Mouse (Mus musculus): ENCODE measurements around the gene Sept4. TPM values are rescaled to one million over a fixed set of nuclear protein-coding genes. Genes with fewer than 3 reads are reported as not detected.

Gene Sept4
- total RNA-seq, 1 experiment = 6.1 TPM

DNA sequence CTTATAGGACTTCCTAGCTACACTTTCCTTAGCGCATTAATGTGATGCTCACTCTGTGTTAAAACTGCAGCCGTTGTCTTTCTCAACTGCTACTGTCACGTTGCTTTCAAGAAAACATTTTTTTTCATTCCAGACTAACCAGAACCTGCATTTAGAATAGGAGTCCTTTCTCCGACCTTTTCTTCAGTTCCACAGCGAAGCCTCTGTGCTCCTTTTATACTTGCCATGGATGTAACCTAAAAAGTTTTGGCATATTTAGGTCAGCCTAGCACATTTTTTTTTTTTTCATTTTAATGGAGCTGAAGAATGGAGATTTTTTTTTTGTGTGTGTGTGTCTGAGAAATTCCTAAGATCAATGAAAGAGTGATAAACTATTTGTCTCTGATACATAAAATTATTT is 46.8 kb downstream of the Sept4 start:
- no peak for DNase-seq (ENCODE audit: low read depth, low spot score)
- no peak overlapping the region for H3K9ac ChIP-seq (ENCODE audit: insufficient read depth, low read depth, low read length, poor library complexity, severe bottlenecking)
- in situ Hi-C loops (cut with MboI; ENCODE audit: low sequenced_read_pairs in 2 of 2, unreplicated experiment in 2 of 2) = no loop called here
- 0 out of 4 replicates have a peak, but pooled peaks cover 0 to 2% of the 10 kb centered on the region in 2 experiments for H3K4me1 ChIP-seq (ENCODE audit: control insufficient read depth in 2 of 2, insufficient read depth in 2 of 2, low read length in 2 of 2, poor library complexity in 1 of 2)
- TF ChIP-seq MAFK (IDR thresholded peaks at IDR 0.05; ENCODE audit: insufficient read depth, low read depth, low read length) (no peak), ZNF384 (IDR thresholded peaks at IDR 0.05; ENCODE audit: low read depth, low read length) (no peak), ZC3H11A (IDR thresholded peaks at IDR 0.05; ENCODE audit: borderline replicate concordance, low read depth, low read length) (no peak), CHD2 (IDR thresholded peaks at IDR 0.05; ENCODE audit: low read depth, low read length) (no peak)
- no peak overlapping the region for H3K27ac ChIP-seq (ENCODE audit: insufficient read depth, low read depth, low read length, poor library complexity, severe bottlenecking)
- peaks cover 27% of the 10 kb centered on the region for H3K36me3 ChIP-seq (ENCODE audit: control insufficient read depth, insufficient read depth, low read length, poor library complexity, severe bottlenecking)
- H3K4me3 ChIP-seq (ENCODE audit: insufficient read depth in 1 of 2, low read depth in 1 of 2, low read length in 2 of 2, poor library complexity in 1 of 2, severe bottlenecking in 1 of 2) = no peak overlapping the region
- no peaks in the 10 kb centered on the region for H3K9me3 ChIP-seq (ENCODE audit: control insufficient read depth, insufficient read depth, low read depth, low read length)

DNA sequence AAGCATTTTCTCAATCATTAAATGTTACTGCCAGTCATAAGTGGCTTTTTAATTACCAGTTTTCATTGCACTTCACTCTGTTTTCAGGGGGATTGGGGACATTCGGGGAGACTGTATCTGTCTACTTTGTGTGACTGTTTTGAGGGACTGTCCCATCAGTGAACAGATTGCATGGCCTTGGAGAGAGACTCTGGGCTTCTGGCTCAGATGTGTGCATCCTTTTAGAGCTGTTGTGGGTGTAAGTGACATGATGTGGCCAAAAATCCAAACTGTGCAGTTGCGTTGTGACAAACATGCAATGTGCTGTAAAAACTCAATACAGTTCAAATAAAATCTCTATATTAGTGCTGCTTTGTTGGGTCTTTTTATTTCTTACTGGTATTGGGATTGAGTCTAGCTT is 47.2 kb downstream of the Sept4 start:
- H3K9me3 ChIP-seq (ENCODE audit: control insufficient read depth, insufficient read depth, low read depth, low read length) = no peaks in the 10 kb centered on the region
- H3K36me3 ChIP-seq (ENCODE audit: control insufficient read depth, insufficient read depth, low read length, poor library complexity, severe bottlenecking) = peaks cover 25% of the 10 kb centered on the region
- H3K9ac ChIP-seq (ENCODE audit: insufficient read depth, low read depth, low read length, poor library complexity, severe bottlenecking) = no peak overlapping the region
- DNase-seq (ENCODE audit: low read depth, low spot score) = no peak
- no peak overlapping the region for H3K27ac ChIP-seq (ENCODE audit: insufficient read depth, low read depth, low read length, poor library complexity, severe bottlenecking)
- in situ Hi-C loops (cut with MboI; ENCODE audit: low sequenced_read_pairs in 2 of 2, unreplicated experiment in 2 of 2) = no loop called here
- TF ChIP-seq CHD2 (IDR thresholded peaks at IDR 0.05; ENCODE audit: low read depth, low read length) (no peak), MAFK (IDR thresholded peaks at IDR 0.05; ENCODE audit: insufficient read depth, low read depth, low read length) (no peak)
- no peak overlapping the region for H3K4me3 ChIP-seq (ENCODE audit: insufficient read depth in 1 of 2, low read depth in 1 of 2, low read length in 2 of 2, poor library complexity in 1 of 2, severe bottlenecking in 1 of 2)
- 0 out of 4 replicates have a peak, but pooled peaks cover 0 to 2% of the 10 kb centered on the region in 2 experiments for H3K4me1 ChIP-seq (ENCODE audit: control insufficient read depth in 2 of 2, insufficient read depth in 2 of 2, low read length in 2 of 2, poor library complexity in 1 of 2)

DNA sequence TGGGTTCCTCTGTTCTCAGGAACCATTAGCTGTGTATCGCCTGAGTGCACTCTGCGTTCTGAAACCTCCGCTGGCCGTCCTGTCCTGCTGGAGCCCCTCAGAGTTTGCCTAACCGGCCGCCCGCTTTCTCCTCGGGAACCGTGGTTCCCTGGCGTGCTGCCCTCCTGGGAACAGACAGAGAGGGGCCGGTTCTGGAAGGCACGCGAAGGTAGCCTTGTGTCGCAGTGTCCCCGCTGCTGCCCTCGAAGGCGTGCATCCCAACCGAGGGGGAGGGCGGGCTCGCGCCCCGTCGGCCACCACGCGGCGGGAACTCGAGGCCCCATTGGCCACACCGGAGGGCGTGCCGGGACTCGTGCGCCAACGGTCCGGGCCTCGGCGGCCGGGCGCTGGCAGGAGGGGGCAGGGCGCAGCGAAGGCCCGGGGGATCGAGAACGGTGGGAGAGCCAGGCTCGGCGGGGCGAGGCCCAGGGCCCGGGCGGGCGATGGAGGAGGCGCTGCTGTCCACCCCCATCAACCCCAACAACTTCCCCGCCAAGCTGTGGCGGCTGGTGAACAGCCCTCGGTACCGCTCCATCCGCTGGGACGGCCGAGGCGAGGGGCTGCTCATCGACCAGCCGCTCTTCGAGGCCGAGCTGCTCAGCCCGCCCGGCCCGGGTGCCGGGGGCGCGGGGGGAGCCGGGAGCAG is 48.2 kb downstream of the Sept4 start, which contains the start of gene Hsf5:
Gene Hsf5 (plus strand): TSS at position 375 of the 685 bp plus-strand sequence.
- H3K27ac ChIP-seq (ENCODE audit: insufficient read depth, low read depth, low read length, poor library complexity, severe bottlenecking) = no peak within 1 kb of the TSS
- peak within 1 kb of the TSS; percentile 48 to 61; a peak in 3 of 4 replicates for H3K4me3 ChIP-seq (ENCODE audit: insufficient read depth in 1 of 2, low read depth in 1 of 2, low read length in 2 of 2, poor library complexity in 1 of 2, severe bottlenecking in 1 of 2)
- peak within 1 kb of the TSS; percentile 41 for H3K9ac ChIP-seq (ENCODE audit: insufficient read depth, low read depth, low read length, poor library complexity, severe bottlenecking)
- no peak for TF ChIP-seq ZNF384 (IDR thresholded peaks at IDR 0.05; ENCODE audit: low read depth, low read length)
- no peak for TF ChIP-seq CHD2 (IDR thresholded peaks at IDR 0.05; ENCODE audit: low read depth, low read length)
- no peak for DNase-seq (ENCODE audit: low read depth, low spot score)
- no peaks in the 10 kb centered on the region for H3K9me3 ChIP-seq (ENCODE audit: control insufficient read depth, insufficient read depth, low read depth, low read length)
- peaks cover 16% of the 10 kb centered on the region for H3K36me3 ChIP-seq (ENCODE audit: control insufficient read depth, insufficient read depth, low read length, poor library complexity, severe bottlenecking)
- 0 out of 4 replicates have a peak, but pooled peaks cover 0 to 2% of the 10 kb centered on the region in 2 experiments for H3K4me1 ChIP-seq (ENCODE audit: control insufficient read depth in 2 of 2, insufficient read depth in 2 of 2, low read length in 2 of 2, poor library complexity in 1 of 2)
- in situ Hi-C loops (cut with MboI; ENCODE audit: low sequenced_read_pairs in 2 of 2, unreplicated experiment in 2 of 2) = no loop called here

DNA sequence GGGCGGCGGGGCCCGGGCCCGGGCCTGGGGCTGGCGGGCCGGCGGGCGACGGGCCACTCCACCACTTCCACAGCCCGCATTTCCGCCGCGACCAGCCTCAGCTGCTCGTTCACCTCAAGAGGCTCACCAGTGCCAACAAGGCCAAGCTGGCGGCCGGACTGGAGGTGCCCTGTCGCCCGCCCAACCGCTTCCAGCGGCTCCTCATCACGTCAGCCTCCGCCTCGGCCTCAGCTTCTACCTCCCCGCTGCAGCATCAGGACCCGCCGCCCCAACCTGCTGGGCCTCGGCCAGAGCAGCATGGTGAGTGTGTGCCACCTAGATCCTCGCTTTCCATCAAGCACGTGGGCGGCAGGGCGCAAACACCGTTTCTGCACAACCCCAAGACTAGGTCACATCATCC is 48.9 kb downstream of the Sept4 start:
- Histone ChIP-seq H3K9ac (ENCODE audit: insufficient read depth, low read depth, low read length, poor library complexity, severe bottlenecking) (peak overlapping the region; percentile 41), H3K27ac (ENCODE audit: insufficient read depth, low read depth, low read length, poor library complexity, severe bottlenecking) (no peak overlapping the region), H3K36me3 (ENCODE audit: control insufficient read depth, insufficient read depth, low read length, poor library complexity, severe bottlenecking) (peaks cover 9% of the 10 kb centered on the region), H3K9me3 (ENCODE audit: control insufficient read depth, insufficient read depth, low read depth, low read length) (no peaks in the 10 kb centered on the region), H3K4me3 (ENCODE audit: insufficient read depth in 1 of 2, low read depth in 1 of 2, low read length in 2 of 2, poor library complexity in 1 of 2, severe bottlenecking in 1 of 2) (peak overlapping the region in 1 of 2 experiments; percentile 61; a peak in 3 of 4 replicates), H3K4me1 (ENCODE audit: control insufficient read depth in 2 of 2, insufficient read depth in 2 of 2, low read length in 2 of 2, poor library complexity in 1 of 2) (0 out of 4 replicates have a peak, but pooled peaks cover 0 to 2% of the 10 kb centered on the region in 2 experiments)
- DNase-seq (ENCODE audit: low read depth, low spot score) = no peak
- TF ChIP-seq ZNF384 (IDR thresholded peaks at IDR 0.05; ENCODE audit: low read depth, low read length) (no peak), ZC3H11A (IDR thresholded peaks at IDR 0.05; ENCODE audit: borderline replicate concordance, low read depth, low read length) (no peak), HCFC1 (IDR thresholded peaks at IDR 0.05; ENCODE audit: borderline replicate concordance, insufficient read depth, low read length) (no peak), MAFK (IDR thresholded peaks at IDR 0.05; ENCODE audit: insufficient read depth, low read depth, low read length) (no peak), CHD2 (IDR thresholded peaks at IDR 0.05; ENCODE audit: low read depth, low read length) (no peak)
- in situ Hi-C loops (cut with MboI; ENCODE audit: low sequenced_read_pairs in 2 of 2, unreplicated experiment in 2 of 2) = no loop called here

DNA sequence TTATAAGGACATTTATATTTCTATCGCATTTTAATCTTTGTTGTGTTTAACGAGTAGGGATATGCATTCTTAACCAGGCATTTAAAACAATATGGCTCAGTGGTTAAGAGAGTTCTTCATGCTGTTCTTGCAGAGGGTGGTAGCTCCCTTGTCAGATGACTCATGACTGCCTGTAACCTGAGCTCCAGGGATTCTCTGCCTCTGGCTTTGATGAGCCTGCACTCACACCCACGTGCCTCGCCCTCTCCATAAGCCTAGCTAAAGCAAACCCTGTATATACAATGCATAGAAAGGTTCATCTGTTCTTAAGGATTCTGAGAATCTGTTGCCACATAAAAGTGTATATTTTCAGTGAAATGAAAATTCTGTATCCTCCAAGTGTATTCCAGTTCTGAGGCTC is 54.5 kb downstream of the Sept4 start:
- no peak for DNase-seq (ENCODE audit: low read depth, low spot score)
- in situ Hi-C loops (cut with MboI; ENCODE audit: low sequenced_read_pairs in 2 of 2, unreplicated experiment in 2 of 2) = no loop called here
- Histone ChIP-seq H3K4me3 (ENCODE audit: insufficient read depth in 1 of 2, low read depth in 1 of 2, low read length in 2 of 2, poor library complexity in 1 of 2, severe bottlenecking in 1 of 2) (no peak overlapping the region), H3K27ac (ENCODE audit: insufficient read depth, low read depth, low read length, poor library complexity, severe bottlenecking) (no peak overlapping the region), H3K4me1 (ENCODE audit: control insufficient read depth in 2 of 2, insufficient read depth in 2 of 2, low read length in 2 of 2, poor library complexity in 1 of 2) (no peaks in the 10 kb centered on the region), H3K36me3 (ENCODE audit: control insufficient read depth, insufficient read depth, low read length, poor library complexity, severe bottlenecking) (no peaks in the 10 kb centered on the region), H3K9ac (ENCODE audit: insufficient read depth, low read depth, low read length, poor library complexity, severe bottlenecking) (no peak overlapping the region), H3K9me3 (ENCODE audit: control insufficient read depth, insufficient read depth, low read depth, low read length) (no peaks in the 10 kb centered on the region)
- TF ChIP-seq ZNF384 (IDR thresholded peaks at IDR 0.05; ENCODE audit: low read depth, low read length) = no peak
- TF ChIP-seq ZC3H11A (IDR thresholded peaks at IDR 0.05; ENCODE audit: borderline replicate concordance, low read depth, low read length) = no peak
- no peak for TF ChIP-seq CHD2 (IDR thresholded peaks at IDR 0.05; ENCODE audit: low read depth, low read length)
- TF ChIP-seq HCFC1 (IDR thresholded peaks at IDR 0.05; ENCODE audit: borderline replicate concordance, insufficient read depth, low read length) = no peak
- TF ChIP-seq MAFK (IDR thresholded peaks at IDR 0.05; ENCODE audit: insufficient read depth, low read depth, low read length) = no peak
